Mouse (Mus musculus) liver, adult 2 months (tissue): ENCODE results near the gene Gm11011. TPM values are rescaled to one million over a fixed set of nuclear protein-coding genes. Genes with fewer than 3 reads are reported as not detected.

Source experiments
- DNase-seq: peaks from one replicate; pipeline ENCODE4 v3.0.0-alpha.2; 2011; ENCODE audit warnings: low read depth, low spot score; ENCODE audit errors: extremely low read depth
- H3K27ac ChIP-seq: fragments of 200-500 bp; replicated peaks from 2 replicates; pipeline ENCODE4 v1.5.1; 2012; ENCODE audit warnings: low read depth, mild to moderate bottlenecking, control low read depth, inconsistent platforms, low read length; ENCODE audit not compliant: insufficient read depth
- H3K27me3 ChIP-seq: fragments of 200-500 bp; 2 replicates; pipeline ENCODE4 v1.6.1; 2012; ENCODE audit warnings: mild to moderate bottlenecking, moderate library complexity, low read length, inconsistent platforms; ENCODE audit not compliant: control insufficient read depth, insufficient read depth
- H3K36me3 ChIP-seq: fragments of 200-500 bp; 2 replicates; pipeline ENCODE4 v1.6.1; 2012; ENCODE audit warnings: low read length, inconsistent platforms; ENCODE audit not compliant: control insufficient read depth, insufficient read depth
- H3K4me1 ChIP-seq: fragments of 200-500 bp; 2 replicates; pipeline ENCODE4 v1.6.1; 2011; ENCODE audit warnings: low read length; ENCODE audit not compliant: control insufficient read depth, insufficient read depth
- H3K4me3 ChIP-seq: fragments of 200-500 bp; 2 replicates; pipeline ENCODE4 v1.5.1; 2011; ENCODE audit warnings: low read depth, mild to moderate bottlenecking, control low read depth, low read length, moderate library complexity; ENCODE audit not compliant: insufficient read depth
- H3K79me2 ChIP-seq: fragments of 200-500 bp; 2 replicates; pipeline ENCODE4 v1.6.1; 2012; ENCODE audit warnings: inconsistent platforms, mild to moderate bottlenecking, low read length, moderate library complexity; ENCODE audit not compliant: control insufficient read depth, insufficient read depth
- H3K9ac ChIP-seq: fragments of 200-500 bp; 2 replicates; pipeline ENCODE4 v1.6.1; 2012; ENCODE audit warnings: low read depth, mild to moderate bottlenecking, control low read depth, inconsistent platforms, low read length
- CTCF ChIP-seq: fragments of 200-500 bp; IDR thresholded peaks from 2 replicates; pipeline ENCODE4 v1.5.1; 2011; ENCODE audit warnings: low read depth, low read length, control low read depth
- POLR2A ChIP-seq: fragments of 200-500 bp; IDR thresholded peaks from 2 replicates; pipeline ENCODE4 v1.6.1; 2011; ENCODE audit warnings: low read length, control low read depth; ENCODE audit not compliant: insufficient read depth; ENCODE audit errors: extremely low read depth
- WGBS: fragments of 180-500 bp; shearing (Covaris S2); methylation state at CpG from one replicate; pipeline ENCODE4 v1.1.7; 2018; 5-methylcytosine and 5-hydroxymethylcytosine counted together
- polyA plus RNA-seq: library from polyadenylated mRNA; depleted of rRNA; stranded (reverse); fragments of >200 nt; gene quantifications from 2 replicates; pipeline ENCODE4 v1.2.3, GENCODE M21; 2012; rRNA removed
- total RNA-seq: library from RNA; depleted of rRNA; stranded (reverse); fragments of >200 nt; gene quantifications from 2 replicates; pipeline ENCODE4 v1.2.3, GENCODE M21; 2014; rRNA removed

The Gm11011 gene
- total and polyA plus RNA-seq, 2 experiments, result not detected

- no peak for TF ChIP-seq POLR2A
- no peak for TF ChIP-seq CTCF
- no peak overlapping the region for H3K9ac ChIP-seq
- H3K4me3 ChIP-seq, result no peak overlapping the region
- no peaks in the 10 kb centered on the region for H3K27me3 ChIP-seq
- H3K27ac ChIP-seq, result no peak overlapping the region
- H3K36me3 ChIP-seq, result no peaks in the 10 kb centered on the region
- DNase-seq, result no peak
- no peaks in the 10 kb centered on the region for H3K4me1 ChIP-seq
- no peaks in the 10 kb centered on the region for H3K79me2 ChIP-seq
- WGBS, result 78% methylated on average over 7 of the region's 7 CpGs
Measured at GRCm38 (mm10) chr2:169565751-169566150, 21.8 kb downstream of the Gm11011 start.

GRCm38 (mm10) chr2:169545674-169546073 is 41.9 kb downstream of the Gm11011 start:
- no peak overlapping the region for H3K9ac ChIP-seq
- TF ChIP-seq POLR2A, result no peak
- TF ChIP-seq CTCF, result no peak
- 89% methylated on average over 7 of the region's 7 CpGs for WGBS

GRCm38 (mm10) chr2:169538906-169539305 is 48.6 kb downstream of the Gm11011 start:
- H3K9ac ChIP-seq, result no peak overlapping the region
- no peak for DNase-seq
- no peaks in the 10 kb centered on the region for H3K79me2 ChIP-seq
- no peaks in the 10 kb centered on the region for H3K27me3 ChIP-seq
- no peak overlapping the region for H3K4me3 ChIP-seq
- no peaks in the 10 kb centered on the region for H3K36me3 ChIP-seq
- no peak for TF ChIP-seq CTCF
- TF ChIP-seq POLR2A, result no peak
- H3K27ac ChIP-seq, result no peak overlapping the region
- WGBS, result 83% methylated on average over 4 of the region's 4 CpGs
- no peaks in the 10 kb centered on the region for H3K4me1 ChIP-seq

More at GRCm38 (mm10) chr2:169545674-169546073, 41.9 kb downstream of the Gm11011 start:
- peaks cover 3% of the 10 kb centered on the region for H3K4me1 ChIP-seq
- H3K27me3 ChIP-seq, result no peaks in the 10 kb centered on the region
- no peaks in the 10 kb centered on the region for H3K79me2 ChIP-seq
- DNase-seq, result no peak
- H3K27ac ChIP-seq, result no peak overlapping the region
- no peak overlapping the region for H3K4me3 ChIP-seq
- no peaks in the 10 kb centered on the region for H3K36me3 ChIP-seq

Other genes with a start within 250 kb of the Gm11011 start
- gene Tshz2, start 45.3 kb upstream of the Gm11011 start, total RNA-seq, result 3.3 and 3.7 TPM in 2 replicates
- 3.5 and 4.1 TPM in 2 replicates for gene Tshz2, start 45.3 kb upstream of the Gm11011 start, polyA plus RNA-seq